Mouse (Mus musculus) ES-E14 (cell line): Measurements from ENCODE around the gene Nagpa. TPM values are rescaled to one million over a fixed set of nuclear protein-coding genes. Genes with fewer than 3 reads are reported as not detected.
A peak's percentile ranks its signal among the peaks of the same experiment; 100 is the strongest.

Experiments
- DNase-seq: peaks from one replicate; pipeline ENCODE4 v3.0.0-alpha.2; 2013; ENCODE audit warnings: low read depth, low spot score
- H3K27ac ChIP-seq: 2 replicates; pipeline ENCODE4 v1.5.1; 2012; ENCODE audit warnings: low read depth, mild to moderate bottlenecking, low read length, moderate library complexity, mixed read lengths; ENCODE audit not compliant: poor library complexity, insufficient read depth, severe bottlenecking
- H3K36me3 ChIP-seq: 2 replicates; pipeline ENCODE4 v1.6.1; 2012; ENCODE audit warnings: mild to moderate bottlenecking, low read length, moderate library complexity, mixed read lengths; ENCODE audit not compliant: control insufficient read depth, poor library complexity, insufficient read depth, severe bottlenecking
- H3K4me1 ChIP-seq, 2 experiments: fragments of 150-350 bp in 1 of 2; sonication (generic) in 1 of 2; 2 replicates each; pipeline ENCODE4 v1.6.1; 2012; ENCODE audit warnings: low read length in 2 of 2, mild to moderate bottlenecking in 1 of 2, mixed read lengths in 1 of 2; ENCODE audit not compliant: control insufficient read depth in 2 of 2, insufficient read depth in 2 of 2, poor library complexity in 1 of 2
- H3K4me3 ChIP-seq, 2 experiments: fragments of 150-350 bp in 1 of 2; sonication (generic) in 1 of 2; 2 replicates each; pipeline ENCODE4 v1.5.1; 2012; ENCODE audit warnings: low read length in 2 of 2, low read depth in 1 of 2, mild to moderate bottlenecking in 1 of 2, mixed read lengths in 1 of 2; ENCODE audit not compliant: insufficient read depth in 1 of 2, poor library complexity in 1 of 2, severe bottlenecking in 1 of 2
- H3K9ac ChIP-seq: 2 replicates; pipeline ENCODE4 v1.6.1; 2012; ENCODE audit warnings: low read depth, mild to moderate bottlenecking, low read length, mixed read lengths; ENCODE audit not compliant: poor library complexity, insufficient read depth, severe bottlenecking
- H3K9me3 ChIP-seq: fragments of 150-350 bp; sonication (generic); 2 replicates; pipeline ENCODE4 v1.6.1; 2012; ENCODE audit warnings: low read depth, mild to moderate bottlenecking, low read length; ENCODE audit not compliant: control insufficient read depth, insufficient read depth
- CHD2 ChIP-seq: IDR thresholded peaks from 2 replicates; pipeline ENCODE4 v1.6.1; 2014; ENCODE audit warnings: mild to moderate bottlenecking, low read depth, low read length, inconsistent platforms
- HCFC1 ChIP-seq: IDR thresholded peaks from 2 replicates; pipeline ENCODE4 v1.6.1; 2012; ENCODE audit warnings: low read length, inconsistent platforms, borderline replicate concordance; ENCODE audit not compliant: insufficient read depth
- MAFK ChIP-seq: IDR thresholded peaks from 2 replicates; pipeline ENCODE4 v1.6.1; 2014; ENCODE audit warnings: mild to moderate bottlenecking, low read depth, low read length, inconsistent platforms; ENCODE audit not compliant: insufficient read depth
- ZC3H11A ChIP-seq: IDR thresholded peaks from 2 replicates; pipeline ENCODE4 v1.6.1; 2012; ENCODE audit warnings: low read depth, mild to moderate bottlenecking, inconsistent platforms, low read length, borderline replicate concordance
- ZNF384 ChIP-seq: IDR thresholded peaks from 2 replicates; pipeline ENCODE4 v1.6.1; 2012; ENCODE audit warnings: low read depth, low read length, inconsistent platforms
- in situ Hi-C, 2 experiments: fragments of 600-800 bp; cut with MboI; formaldehyde crosslinking; loops; one replicate each; pipeline ENCODE4 v1.15.1; 2025; ENCODE audit warnings: low sequenced_read_pairs in 2 of 2, inconsistent platforms in 1 of 2; ENCODE audit not compliant: unreplicated experiment in 2 of 2
- total RNA-seq: library from RNA; depleted of rRNA; stranded (reverse); fragments of 300-350 nt; gene quantifications from 2 replicates; pipeline ENCODE4 v1.2.3, GENCODE M21; 2012

Gene Nagpa
- total RNA-seq, 1 experiment: 40.3 TPM

- no peak for DNase-seq
- Histone ChIP-seq H3K27ac (no peak overlapping the region), H3K4me3 (no peak overlapping the region), H3K9me3 (no peaks in the 10 kb centered on the region), H3K36me3 (no peaks in the 10 kb centered on the region), H3K4me1 (peaks cover 0 to 5% of the 10 kb centered on the region in 2 experiments; a peak in 1 of 4 replicates), H3K9ac (no peak overlapping the region)
- TF ChIP-seq ZC3H11A: no peak
- TF ChIP-seq CHD2: no peak
- no peak for TF ChIP-seq ZNF384
- TF ChIP-seq MAFK: no peak
- no peak for TF ChIP-seq HCFC1
- in situ Hi-C loops: no loop called here
Observed at GRCm38 (mm10) chr16:5153299-5154026, 50.3 kb downstream of the Nagpa start.

DNA sequence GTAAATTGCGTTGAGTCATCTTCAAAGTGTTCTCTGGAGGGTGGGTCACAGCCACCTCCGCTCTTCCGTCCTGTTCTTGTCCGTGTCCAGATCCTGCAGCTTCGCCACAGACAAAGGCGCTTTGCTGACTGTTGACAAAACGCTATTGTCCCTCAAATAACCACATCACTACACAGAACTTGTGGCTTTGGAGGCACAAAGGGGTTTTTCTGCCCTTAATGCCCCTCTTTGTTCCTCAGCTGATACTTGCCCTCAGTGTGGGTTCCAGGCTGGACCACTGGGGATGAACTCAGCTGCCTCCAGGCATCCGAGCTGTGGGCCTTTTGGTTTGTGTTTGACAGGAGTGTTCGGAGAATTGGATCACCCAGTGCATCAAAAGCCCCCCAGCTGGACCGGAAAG, 53.3 kb downstream of the Nagpa start:
- H3K9ac ChIP-seq: no peak overlapping the region

DNA sequence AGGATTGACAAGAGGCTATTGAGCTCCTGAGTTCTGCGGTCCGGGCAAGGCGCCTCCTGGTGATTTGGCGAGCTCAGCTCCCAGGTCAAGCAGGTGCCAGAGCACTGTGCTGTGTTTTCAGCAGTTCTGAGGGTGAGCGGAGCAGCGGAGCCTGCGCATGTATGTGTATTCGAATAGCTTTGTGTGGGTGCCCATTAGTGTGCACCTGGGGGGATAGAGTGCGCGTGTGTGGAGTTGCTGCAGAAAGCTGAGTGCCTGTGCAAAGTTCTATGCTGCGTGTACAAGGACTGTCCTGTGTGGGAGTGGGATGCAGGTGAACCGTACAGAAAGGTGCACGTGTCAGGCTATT, 56.8 kb downstream of the Nagpa start, which contains the start of gene Sec14l5:
Sec14l5 (plus strand) TSS at position 73 of the 349 bp plus-strand sequence.
- Histone ChIP-seq H3K36me3 (no peaks in the 10 kb centered on the region), H3K27ac (no peak within 1 kb of the TSS), H3K9ac (peak within 1 kb of the TSS; percentile 27; the same call in 1 of the 2 replicates), H3K9me3 (no peaks in the 10 kb centered on the region), H3K4me1 (peaks cover 0 to 5% of the 10 kb centered on the region in 2 experiments; a peak in 2 of 4 replicates), H3K4me3 (peak within 1 kb of the TSS; percentile 54 to 83)
- in situ Hi-C loops: no loop called here
- TF ChIP-seq HCFC1: no peak
- TF ChIP-seq ZNF384: no peak
- TF ChIP-seq CHD2: no peak
- no peak for TF ChIP-seq MAFK
- TF ChIP-seq ZC3H11A: no peak
- DNase-seq: no peak

More for the DNA sequence above, 53.3 kb downstream of the Nagpa start:
- peaks cover 0 to 5% of the 10 kb centered on the region in 2 experiments; a peak in 2 of 4 replicates for H3K4me1 ChIP-seq
- in situ Hi-C loops: no loop called here
- DNase-seq: no peak
- no peak overlapping the region for H3K4me3 ChIP-seq
- no peak overlapping the region for H3K27ac ChIP-seq
- TF ChIP-seq ZNF384: no peak
- no peak for TF ChIP-seq CHD2
- H3K36me3 ChIP-seq: no peaks in the 10 kb centered on the region
- H3K9me3 ChIP-seq: no peaks in the 10 kb centered on the region

DNA sequence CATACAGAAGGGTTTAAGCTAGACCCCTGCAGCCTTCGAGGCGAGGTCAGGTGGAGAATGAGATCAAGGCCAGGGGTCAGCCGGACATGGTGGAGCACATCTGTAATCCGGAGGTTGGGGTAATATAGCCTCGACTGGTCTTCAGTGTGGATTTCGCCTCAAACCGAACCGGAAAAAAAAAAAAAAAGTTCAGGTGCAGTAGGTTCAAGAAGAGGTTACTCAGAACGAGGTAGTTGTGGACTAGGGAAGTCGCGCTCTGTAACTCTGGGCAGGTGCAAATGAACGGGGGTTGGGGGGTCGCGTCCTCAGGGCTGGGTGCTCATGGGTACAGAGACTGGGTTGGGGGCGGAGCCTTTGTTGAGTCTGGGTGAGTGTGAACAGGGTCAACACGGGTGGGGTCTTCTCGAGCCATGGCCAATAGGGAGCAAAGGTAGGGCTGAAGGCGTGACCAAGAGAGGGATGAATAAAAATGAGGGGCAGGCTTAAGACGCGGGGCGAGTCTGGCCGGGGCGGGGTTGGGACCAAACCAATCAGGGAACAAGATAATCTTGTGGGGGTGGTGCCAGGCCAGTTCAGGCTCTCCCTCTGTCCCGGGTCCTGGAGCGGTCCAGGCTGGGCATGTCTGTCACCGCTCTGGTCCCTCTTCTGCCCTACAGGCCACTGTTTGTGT, 57.3 kb downstream of the Nagpa start:
- TF ChIP-seq ZNF384: peak; percentile 85
- no peak for TF ChIP-seq ZC3H11A
- TF ChIP-seq MAFK: no peak
- H3K9ac ChIP-seq: peak overlapping the region; percentile 27; the same call in 1 of the 2 replicates
- peak; percentile 81 for DNase-seq
- in situ Hi-C loops: no loop called here
- no peak overlapping the region for H3K27ac ChIP-seq
- no peaks in the 10 kb centered on the region for H3K36me3 ChIP-seq
- peaks cover 0 to 5% of the 10 kb centered on the region in 2 experiments; a peak in 2 of 4 replicates for H3K4me1 ChIP-seq
- no peaks in the 10 kb centered on the region for H3K9me3 ChIP-seq
- peak overlapping the region; percentile 54 to 83 for H3K4me3 ChIP-seq
